Mouse (Mus musculus): Measurements from ENCODE around the gene Olfr555.
A peak's percentile ranks its signal among the peaks of the same experiment; 100 is the strongest.
"Not testable (repeated sequence)": the region's sequence is repeated elsewhere in the genome, so short reads cannot be mapped to it uniquely, and the experiment has no call there.

Olfr555 gene

GRCm38 (mm10) chr7:102658523-102658922 is at the start of gene Olfr555:
TSS of gene Olfr555 (plus strand) at chr7:102658823.
- no peak for DNase-seq (ENCODE audit: low spot score in 2 of 2)

GRCm38 (mm10) chr7:102618118-102618517 is 40.5 kb upstream of the Olfr555 start, which contains the start of gene Olfr553:
TSS of gene Olfr553 (minus strand) at chr7:102618218.
- DNase-seq (ENCODE audit: low spot score in 2 of 2), result no peak

- DNase-seq (ENCODE audit: low spot score in 2 of 2), result peak; percentile 12 to 13
Observed at GRCm38 (mm10) chr7:102619608-102620007, 39.0 kb upstream of the Olfr555 start.

- not testable (repeated sequence) for DNase-seq (ENCODE audit: low spot score in 2 of 2)
Observed at GRCm38 (mm10) chr7:102620368-102620767, 38.3 kb upstream of the Olfr555 start.

DNA sequence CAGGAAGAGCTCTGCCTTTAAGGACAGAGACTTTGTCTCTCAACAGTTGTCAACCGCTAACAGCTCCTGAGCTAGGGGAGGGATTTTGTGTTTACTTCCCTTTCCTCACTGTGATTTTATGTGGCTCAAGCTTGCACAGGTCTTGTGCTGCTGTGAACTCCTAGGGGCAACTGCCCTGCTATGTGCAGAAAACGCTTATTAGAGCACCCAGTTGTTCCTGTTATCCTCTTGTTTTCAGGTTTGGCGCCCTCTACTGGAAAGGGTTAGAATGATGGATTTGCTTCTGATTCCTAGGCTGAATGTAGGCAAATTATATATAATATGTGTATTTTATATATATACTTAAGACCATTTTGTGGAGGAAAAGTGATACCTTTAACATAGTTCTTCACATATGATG is 22.0 kb upstream of the Olfr555 start:
- peak in 1 of 2 experiments; percentile 38 for DNase-seq (ENCODE audit: low spot score in 2 of 2)

- DNase-seq (ENCODE audit: low spot score in 2 of 2), result no peak
Observed at GRCm38 (mm10) chr7:102638132-102638531, 20.5 kb upstream of the Olfr555 start, which contains the start of gene Olfr554. TSS of gene Olfr554 (plus strand) at chr7:102638432.

DNA sequence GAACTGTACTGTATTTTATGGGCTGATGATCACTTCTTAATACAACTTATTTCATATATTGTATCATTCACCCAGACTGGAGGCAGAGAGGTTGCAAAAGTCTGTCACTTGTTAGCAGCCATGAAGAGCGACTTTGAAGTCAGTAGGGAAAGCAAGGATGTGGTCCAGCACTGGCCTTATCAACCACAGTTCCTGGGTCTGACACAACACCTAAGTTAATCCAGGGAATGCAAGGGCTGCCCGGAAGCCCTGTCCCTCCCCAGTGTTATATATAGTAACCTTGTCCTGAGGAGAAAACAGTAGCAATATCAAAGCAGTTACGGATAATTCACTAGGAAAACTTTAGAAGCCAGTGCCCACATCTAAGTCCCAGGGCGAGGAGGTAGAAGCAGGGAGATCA is 13.7 kb upstream of the Olfr555 start:
- not testable (repeated sequence) for DNase-seq (ENCODE audit: low spot score in 2 of 2)

DNA sequence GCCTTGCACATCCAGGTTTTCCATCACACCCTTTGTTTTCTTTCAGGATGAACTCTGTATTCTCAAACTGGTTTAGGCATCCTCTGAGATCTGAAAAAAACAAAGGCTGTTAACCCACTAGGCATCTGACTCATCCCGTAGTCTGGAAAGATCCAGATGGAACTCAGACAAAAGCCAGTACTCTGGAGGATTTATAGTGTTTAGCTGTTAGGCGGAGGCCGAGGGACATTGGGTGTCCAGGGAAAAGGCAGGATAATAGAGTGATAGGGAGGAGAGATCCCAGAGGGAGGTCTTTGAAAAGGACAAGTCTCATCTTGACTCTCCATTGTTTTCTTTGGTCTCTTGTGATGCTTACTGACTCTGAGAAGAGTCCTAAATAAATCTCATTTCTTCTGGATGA is 6.0 kb downstream of the Olfr555 start, which contains the start of gene Olfr556:
TSS of gene Olfr556 (plus strand) at position 301 of the 400 bp plus-strand sequence.
- no peak for DNase-seq (ENCODE audit: low spot score in 2 of 2)

DNA sequence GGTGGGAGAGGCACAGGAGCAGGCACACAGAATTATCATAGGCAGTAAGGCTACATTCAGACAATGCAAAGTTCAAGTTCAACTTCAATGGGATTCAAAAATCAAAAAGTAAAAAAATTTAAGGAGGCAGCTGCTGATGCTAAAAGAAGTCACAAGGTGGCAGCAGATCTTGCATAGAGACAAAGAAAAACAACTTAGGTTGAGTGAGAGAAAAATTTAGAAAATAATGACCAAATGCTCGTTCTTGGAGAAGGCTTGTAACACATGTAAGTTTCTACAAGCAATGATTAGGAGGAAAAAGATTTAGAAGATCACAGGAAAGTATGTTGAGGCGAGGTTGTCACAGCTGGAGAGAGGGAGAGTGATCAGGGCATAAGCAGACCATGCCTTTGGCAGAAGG is 6.8 kb downstream of the Olfr555 start:
- no peak for DNase-seq (ENCODE audit: low spot score in 2 of 2)

GRCm38 (mm10) chr7:102676225-102676624 is 17.6 kb downstream of the Olfr555 start:
- DNase-seq (ENCODE audit: low spot score in 2 of 2), result no peak

DNA sequence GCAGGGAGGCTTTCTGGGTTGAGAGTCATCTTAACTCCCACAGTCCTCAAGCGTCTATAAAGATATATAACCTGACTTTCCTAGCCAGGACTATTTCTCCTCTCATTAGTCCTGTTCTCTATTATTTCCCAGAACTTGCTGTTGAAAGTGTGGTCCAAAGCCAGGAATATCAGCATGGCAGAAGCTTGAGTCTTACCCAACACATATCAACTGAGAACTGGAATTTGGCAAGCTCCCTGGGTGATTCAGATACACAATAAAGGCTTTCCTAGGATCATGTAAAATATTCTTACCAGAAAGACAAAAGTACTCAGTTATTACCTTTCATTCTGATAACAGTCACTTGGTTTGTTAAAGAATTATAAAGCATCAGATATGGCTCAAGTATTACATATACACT is 23.3 kb downstream of the Olfr555 start:
- DNase-seq (ENCODE audit: low spot score in 2 of 2), result no peak

DNA sequence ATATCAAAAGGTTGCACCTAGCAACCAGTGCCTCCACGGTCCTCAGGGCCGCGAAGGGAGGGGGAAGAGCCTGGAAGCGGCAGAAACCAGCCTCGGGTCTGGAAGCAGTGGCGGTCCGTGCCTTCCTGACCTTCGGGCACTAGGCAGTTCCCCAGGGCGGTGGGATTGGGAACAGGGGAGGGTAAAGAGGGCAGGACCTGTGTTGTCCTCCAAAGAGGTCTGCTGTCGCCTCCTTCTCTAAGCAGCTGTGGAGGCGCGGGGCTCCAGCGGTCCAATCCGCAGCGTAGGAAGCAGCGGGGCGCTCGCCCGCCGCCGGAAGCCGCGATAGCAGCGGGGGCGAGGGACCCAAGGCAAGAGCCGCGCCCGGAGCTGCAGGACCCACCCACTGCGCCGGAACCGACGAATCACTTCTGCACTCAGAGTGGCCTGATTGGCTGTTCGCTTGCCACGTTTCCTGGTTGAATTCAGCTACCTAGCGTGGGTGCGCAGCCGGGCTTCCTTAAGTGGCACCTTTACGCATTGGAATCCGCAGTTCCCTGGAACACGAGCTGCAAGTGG is 28.4 kb downstream of the Olfr555 start, which contains the start of gene Trim68:
TSS of gene Trim68 (minus strand) at position 384 of the 558 bp plus-strand sequence.
- peak; percentile 90 to 93 for DNase-seq (ENCODE audit: low spot score in 2 of 2)

DNA sequence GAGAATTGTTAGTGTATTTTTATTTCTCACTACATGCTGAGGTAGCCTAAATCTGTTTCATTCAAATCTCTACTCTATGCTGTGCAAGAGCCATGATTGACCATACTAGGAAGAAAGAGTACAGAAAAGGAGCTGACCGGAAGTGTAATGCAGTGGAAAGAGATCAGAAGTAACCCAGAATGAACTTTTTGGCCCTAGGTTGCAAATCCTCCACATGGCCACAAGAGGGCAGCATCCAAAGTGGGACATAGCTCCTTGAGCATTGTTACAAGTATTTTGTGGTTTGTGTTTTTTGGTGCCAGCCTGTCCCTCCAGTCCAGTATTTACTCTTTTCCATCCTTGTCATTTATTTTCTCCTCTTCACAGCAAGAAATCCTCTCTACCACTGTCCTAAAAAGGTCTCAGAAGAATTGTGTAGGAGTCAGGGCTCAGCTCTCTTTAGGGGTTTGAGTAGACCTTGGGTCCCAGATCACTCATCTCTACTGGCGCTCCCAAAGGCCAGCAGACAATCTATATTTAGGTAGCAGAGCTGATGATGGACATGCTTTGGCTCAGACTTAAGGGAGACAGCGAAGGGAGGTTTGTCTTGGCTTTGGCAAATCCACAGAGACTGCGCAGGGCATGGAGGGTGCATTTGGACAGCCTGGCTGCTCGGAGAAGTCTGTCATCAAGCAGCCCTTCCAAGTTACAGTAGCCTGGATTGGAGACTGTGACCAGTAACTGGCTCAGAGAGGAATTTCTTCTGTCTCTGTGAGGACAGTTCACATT is 36.9 kb downstream of the Olfr555 start, which contains the start of gene Olfr557:
TSS of gene Olfr557 (plus strand) at position 553 of the 768 bp plus-strand sequence.
- DNase-seq (ENCODE audit: low spot score in 2 of 2), result peak; percentile 30 to 39

DNA sequence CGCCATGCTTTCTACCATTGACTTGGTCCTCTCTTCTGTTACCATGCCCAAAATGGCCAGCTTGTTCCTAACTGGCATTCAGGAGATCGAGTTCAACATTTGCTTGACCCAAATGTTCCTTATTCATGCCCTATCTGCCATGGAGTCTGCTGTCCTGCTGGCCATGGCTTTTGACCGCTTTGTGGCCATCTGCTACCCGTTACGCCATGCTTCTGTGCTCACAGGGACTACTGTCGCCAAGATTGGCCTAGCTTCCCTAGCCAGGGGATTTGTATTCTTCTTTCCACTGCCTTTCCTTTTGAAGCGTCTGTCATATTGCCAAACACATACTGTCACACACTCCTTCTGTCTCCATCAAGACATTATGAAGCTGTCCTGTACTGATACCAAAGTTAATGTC is 39.8 kb downstream of the Olfr555 start:
- no peak for DNase-seq (ENCODE audit: low spot score in 2 of 2)

DNA sequence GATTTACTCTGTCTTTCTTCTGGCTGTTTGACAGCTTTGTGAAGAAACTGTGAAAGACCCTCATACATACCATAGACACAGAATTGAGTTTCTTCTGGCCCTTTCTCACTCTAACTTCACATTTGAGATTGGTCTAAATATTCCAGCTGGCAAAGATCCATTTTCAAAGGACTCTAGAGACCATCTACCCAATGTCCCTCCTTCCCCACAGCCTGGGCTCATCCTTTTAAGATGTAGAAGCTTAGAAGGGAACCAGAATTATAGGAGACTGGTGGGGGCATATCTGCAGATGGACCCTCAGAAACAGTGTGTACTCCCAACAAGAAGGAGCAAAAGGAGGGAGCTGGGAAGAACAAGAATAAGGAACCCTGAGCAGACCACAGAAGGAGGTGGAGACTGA is 43.3 kb downstream of the Olfr555 start, which contains the start of gene Olfr558:
TSS of gene Olfr558 (plus strand) at position 301 of the 400 bp plus-strand sequence.
- DNase-seq (ENCODE audit: low spot score in 2 of 2), result no peak

Data from heart, adult 9 months (tissue).